Mouse (Mus musculus) NIH3T3 (cell line): ENCODE data around the gene Hoxa7.
A peak's percentile ranks its signal among the peaks of the same experiment; 100 is the strongest.

ENCODE experiments used
- DNase-seq: peaks from one replicate; pipeline ENCODE4 v3.0.0-alpha.2; 2012; ENCODE audit warnings: low read depth

Hoxa7 gene

GRCm38 (mm10) chr6:52225612-52226568 is 4.2 kb upstream of the Hoxa7 start:
- no peak for DNase-seq

- DNase-seq = no peak
Measured at GRCm38 (mm10) chr6:52224895-52225611, 3.4 kb upstream of the Hoxa7 start.

- DNase-seq = no peak
Measured at GRCm38 (mm10) chr6:52223939-52224760, 2.5 kb upstream of the Hoxa7 start.

- no peak for DNase-seq
Measured at GRCm38 (mm10) chr6:52222729-52223128, 1.1 kb upstream of the Hoxa7 start.

GRCm38 (mm10) chr6:52221993-52222685 is 485 bp upstream of the Hoxa7 start:
- DNase-seq = no peak

- peak; percentile 27 for DNase-seq
Measured at GRCm38 (mm10) chr6:52220865-52221310, 766 bp downstream of the Hoxa7 start.

GRCm38 (mm10) chr6:52220003-52220864 is 1.4 kb downstream of the Hoxa7 start:
- DNase-seq = peak; percentile 13

- DNase-seq = no peak
Measured at GRCm38 (mm10) chr6:52219234-52219942, 2.3 kb downstream of the Hoxa7 start.

- DNase-seq = no peak
Measured at GRCm38 (mm10) chr6:52218643-52219215, 2.9 kb downstream of the Hoxa7 start.

- DNase-seq = peak; percentile 45
Measured at GRCm38 (mm10) chr6:52217895-52218642, 3.6 kb downstream of the Hoxa7 start.

- peak; percentile 94 for DNase-seq
Measured at GRCm38 (mm10) chr6:52217459-52217768, 4.2 kb downstream of the Hoxa7 start.

- no peak for DNase-seq
Measured at GRCm38 (mm10) chr6:52216691-52217458, 4.8 kb downstream of the Hoxa7 start.

GRCm38 (mm10) chr6:52215771-52216535 is 5.7 kb downstream of the Hoxa7 start:
- DNase-seq = peak; percentile 68

GRCm38 (mm10) chr6:52215070-52215469 is 6.6 kb downstream of the Hoxa7 start:
- no peak for DNase-seq

- peak; percentile 50 for DNase-seq
Measured at GRCm38 (mm10) chr6:52214271-52214670, 7.4 kb downstream of the Hoxa7 start.

- peak; percentile 93 for DNase-seq
Measured at GRCm38 (mm10) chr6:52213119-52213986, 8.3 kb downstream of the Hoxa7 start, which contains the start of the genes Hoxa3 and Gm28308. Hoxa3 (minus strand) TSS chr6:52213336. Gm28308 (minus strand) TSS chr6:52213339.
